Mouse (Mus musculus) urinary bladder, postnatal 36 days (tissue): Measurements from ENCODE around the gene Llgl2.

Source experiments
- DNase-seq, 2 experiments: peaks; one replicate each; pipeline ENCODE4 v3.0.0; 2022; ENCODE audit warnings: low spot score in 2 of 2, mixed read lengths in 1 of 2

Gene Llgl2

GRCm38 (mm10) chr11:115823774-115824740 lies at the start of gene Llgl2:
TSS of gene Llgl2 (plus strand) at chr11:115824049.
- DNase-seq: peak; percentile 83 to 89

GRCm38 (mm10) chr11:115774653-115775052 lies 49.2 kb upstream of the Llgl2 start:
- DNase-seq: no peak

DNA sequence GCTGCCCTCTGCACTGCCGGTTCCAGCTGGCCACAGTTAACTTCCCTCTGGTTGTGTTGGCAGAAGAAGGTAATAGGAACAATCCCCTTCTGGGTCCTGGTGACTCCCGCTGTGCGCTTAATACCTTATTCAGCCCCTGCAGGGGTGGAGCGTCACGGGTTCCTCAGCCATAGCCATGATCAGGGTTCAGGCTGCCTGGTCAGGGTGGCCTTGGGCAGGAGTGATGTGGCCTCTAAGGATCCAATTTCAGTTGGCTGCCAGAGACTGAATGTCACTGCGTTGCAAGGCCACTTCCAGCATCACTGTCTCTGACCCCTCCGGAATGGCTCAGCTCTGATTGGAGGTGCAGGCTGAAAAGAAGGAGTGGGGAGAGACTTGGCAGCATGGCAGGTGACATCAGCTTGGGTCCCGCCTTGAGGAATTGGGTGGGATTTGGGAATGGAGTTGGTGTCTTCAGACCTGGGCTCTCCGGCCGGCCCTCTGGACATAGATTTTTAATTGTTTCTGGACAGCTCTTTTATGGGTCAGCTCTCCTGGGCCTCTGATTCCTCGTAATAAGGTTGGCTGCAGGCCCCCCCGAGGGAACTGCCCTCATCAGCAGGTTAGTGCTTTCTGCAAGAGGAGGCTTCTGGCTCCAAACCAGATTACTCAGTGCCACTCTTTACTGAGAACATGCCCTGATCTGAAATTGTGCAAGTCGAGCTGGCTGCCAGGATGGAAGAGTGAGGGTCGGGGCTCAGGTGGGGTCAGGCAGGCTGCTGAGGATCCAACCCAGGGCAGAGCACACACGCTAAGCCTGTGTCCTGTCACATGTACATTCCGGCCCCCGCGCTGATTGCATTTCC lies 47.8 kb upstream of the Llgl2 start:
- DNase-seq: no peak

- no peak for DNase-seq
These were observed 46.9 kb upstream of the Llgl2 start for GRCm38 (mm10) chr11:115776954-115777353.

- DNase-seq: peak; percentile 85 to 86
These were observed 46.1 kb upstream of the Llgl2 start for GRCm38 (mm10) chr11:115777487-115778335.

DNA sequence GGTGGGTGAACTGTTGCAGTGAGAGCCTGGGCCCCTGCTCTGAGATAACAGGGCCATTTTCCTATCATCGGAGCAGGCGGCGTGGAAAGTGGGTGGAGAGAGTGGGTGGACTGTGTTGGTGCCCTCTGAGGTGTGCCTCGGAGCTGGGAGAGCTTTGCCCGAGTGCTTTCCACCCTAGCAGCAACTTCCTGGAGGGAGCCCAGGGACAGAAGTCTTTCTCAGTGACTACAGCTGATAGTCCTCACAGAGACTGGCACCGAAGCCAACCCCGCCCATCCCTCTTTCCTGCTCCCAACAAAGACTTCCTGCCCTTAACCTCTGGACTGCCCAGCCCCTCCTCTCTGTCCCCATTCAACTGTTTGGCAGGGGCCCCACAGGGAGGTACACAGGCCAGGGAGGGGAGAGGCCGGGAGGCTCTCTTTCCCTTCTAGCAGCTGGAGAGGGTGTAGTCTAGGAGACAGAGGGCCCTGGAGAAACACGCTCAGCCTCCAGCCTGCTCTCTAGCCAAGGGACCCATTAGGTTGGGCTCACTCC lies 44.7 kb upstream of the Llgl2 start:
- DNase-seq: peak; percentile 74 to 88

DNA sequence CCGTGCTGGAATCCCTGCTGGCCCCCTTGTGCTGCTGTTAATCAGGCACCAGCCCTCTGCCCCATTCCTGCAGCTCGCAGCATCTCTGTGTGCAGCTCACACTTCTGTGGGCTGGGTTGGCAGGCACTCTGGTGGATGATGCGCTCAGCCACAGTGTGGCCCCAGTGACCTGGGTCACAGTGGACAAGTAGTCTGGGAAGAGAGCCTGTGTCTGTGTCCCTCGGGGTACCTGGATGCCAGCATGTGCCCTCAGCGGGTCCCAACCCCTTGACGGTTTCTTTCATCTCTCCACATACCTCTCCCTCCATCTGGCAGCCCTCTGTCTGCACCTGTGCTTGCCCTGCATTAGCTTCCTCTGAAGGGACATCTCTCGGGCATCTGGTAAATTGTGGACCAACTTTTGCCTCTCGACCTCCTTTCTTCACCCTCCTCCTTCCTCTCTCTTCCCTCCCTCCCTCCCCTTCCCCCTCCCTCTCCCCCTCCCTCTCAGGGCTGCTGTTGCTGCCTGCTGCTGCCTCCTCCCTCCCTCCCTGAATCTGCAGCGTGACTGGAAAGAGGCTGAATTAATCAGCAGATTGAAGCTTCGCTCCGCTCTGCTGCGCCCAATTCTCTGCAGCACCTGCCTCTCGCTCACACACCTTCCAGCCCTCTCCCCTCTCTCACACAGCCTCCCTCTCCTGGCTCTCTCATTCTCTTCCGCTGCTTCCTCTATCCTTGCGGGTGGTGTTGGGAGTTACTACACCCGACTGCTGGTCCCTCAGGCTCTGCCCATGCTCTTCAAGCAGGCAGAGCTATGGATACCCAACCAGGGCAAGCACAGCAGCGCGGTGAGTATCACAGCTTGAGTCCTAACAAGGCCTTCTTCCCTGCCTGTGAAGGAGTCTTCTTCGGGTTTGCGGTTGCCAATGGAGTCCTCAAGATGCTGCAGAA lies 43.4 kb upstream of the Llgl2 start:
- no peak for DNase-seq

DNA sequence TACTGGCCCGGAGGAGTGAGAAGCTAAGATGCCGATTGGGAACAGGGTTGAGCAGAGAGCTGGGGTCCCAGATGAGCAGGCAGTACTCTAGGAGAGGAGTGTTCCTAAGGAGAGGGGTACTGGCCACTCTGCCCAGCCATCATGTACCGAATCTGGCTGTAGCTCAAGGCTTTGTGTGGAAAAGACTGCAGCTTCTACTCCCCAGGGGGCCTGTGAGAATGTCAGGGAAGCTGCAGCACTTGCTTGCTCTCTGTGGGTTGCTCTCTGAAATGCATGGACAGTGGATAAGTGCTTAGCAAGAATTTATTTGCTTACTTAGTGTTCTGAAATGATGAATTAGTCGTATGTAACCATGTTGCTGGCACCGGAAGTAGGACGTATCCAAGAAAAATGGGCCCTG lies 37.4 kb upstream of the Llgl2 start:
- DNase-seq: no peak

- no peak for DNase-seq
These were observed 34.1 kb upstream of the Llgl2 start for GRCm38 (mm10) chr11:115789787-115790186.

GRCm38 (mm10) chr11:115791919-115792318 lies 31.9 kb upstream of the Llgl2 start:
- no peak for DNase-seq

- DNase-seq: no peak
These were observed 31.5 kb upstream of the Llgl2 start for GRCm38 (mm10) chr11:115792353-115792752.

GRCm38 (mm10) chr11:115796898-115797297 lies 27.0 kb upstream of the Llgl2 start:
- DNase-seq: no peak

DNA sequence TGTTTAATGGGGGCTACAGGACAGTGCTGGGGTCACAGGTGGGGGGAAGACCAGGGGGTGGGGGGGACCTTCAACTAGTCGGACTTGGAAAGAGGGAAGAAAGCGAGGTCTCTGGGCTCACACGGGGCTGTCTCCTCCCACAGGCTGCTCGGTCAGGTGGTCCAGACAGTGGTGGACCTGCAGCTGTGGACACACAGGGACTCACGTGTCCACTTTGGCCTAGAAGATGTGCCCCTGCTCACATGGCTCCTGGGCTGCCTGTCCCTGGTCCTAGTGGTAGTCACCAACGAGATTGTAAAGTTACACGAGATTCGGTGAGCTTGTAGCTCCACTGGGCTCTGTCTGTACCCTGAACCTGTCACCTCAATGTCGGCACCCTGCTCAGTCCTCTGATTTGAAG lies 26.2 kb upstream of the Llgl2 start:
- DNase-seq: no peak

- DNase-seq: no peak
These were observed 22.9 kb upstream of the Llgl2 start for GRCm38 (mm10) chr11:115800981-115801380.

DNA sequence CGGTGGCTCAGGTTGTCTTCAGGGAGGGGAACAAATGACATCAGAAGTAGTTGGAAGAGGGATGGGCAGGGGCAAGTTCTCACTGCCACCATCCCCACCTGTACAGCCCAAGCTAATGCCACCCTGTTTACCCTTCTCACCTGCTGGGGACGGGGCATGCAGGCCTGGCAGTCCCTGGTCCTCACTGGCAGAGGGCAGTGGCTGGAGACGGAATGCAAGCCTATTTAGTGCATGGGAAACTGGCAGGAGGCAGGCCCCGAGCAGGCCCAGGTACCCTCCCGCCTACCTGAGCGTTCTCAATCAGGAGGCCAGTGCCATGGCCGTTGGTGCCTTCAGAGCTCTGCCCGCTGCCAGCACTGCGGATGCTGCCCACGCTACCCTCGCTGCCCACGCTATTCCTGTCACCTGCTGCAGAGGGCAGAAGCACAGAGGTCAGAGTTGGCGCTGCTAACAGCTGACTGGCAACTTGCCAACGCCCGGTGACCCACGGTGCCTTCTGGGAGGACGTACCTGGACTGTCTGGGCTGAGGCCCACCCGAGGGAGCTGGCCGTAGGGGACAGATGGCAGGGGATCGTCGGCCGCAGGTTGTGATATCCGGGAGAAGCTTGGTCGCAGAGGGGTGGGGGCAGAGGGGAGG lies 20.7 kb upstream of the Llgl2 start:
- no peak for DNase-seq

DNA sequence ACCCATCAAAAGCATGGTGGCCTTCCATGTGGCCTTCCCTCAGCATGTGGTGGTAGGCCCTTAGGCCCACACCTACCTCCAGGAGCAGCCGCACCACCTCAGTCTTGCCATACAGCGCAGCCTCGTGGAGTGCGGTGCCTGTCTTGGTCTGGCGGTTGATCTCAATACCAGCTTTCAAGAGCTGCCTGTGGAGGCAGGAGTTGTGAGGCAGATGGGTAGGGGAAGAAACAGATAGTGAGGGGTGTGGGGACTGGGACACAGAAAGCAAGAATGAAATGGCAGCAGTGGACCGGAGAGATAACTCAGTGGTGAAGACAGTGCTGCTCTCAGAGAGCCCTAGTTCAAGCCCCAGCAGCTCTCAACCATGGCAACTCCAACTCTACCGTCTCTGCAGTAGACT lies 18.8 kb upstream of the Llgl2 start:
- no peak for DNase-seq

GRCm38 (mm10) chr11:115806154-115806553 lies 17.7 kb upstream of the Llgl2 start:
- DNase-seq: no peak

DNA sequence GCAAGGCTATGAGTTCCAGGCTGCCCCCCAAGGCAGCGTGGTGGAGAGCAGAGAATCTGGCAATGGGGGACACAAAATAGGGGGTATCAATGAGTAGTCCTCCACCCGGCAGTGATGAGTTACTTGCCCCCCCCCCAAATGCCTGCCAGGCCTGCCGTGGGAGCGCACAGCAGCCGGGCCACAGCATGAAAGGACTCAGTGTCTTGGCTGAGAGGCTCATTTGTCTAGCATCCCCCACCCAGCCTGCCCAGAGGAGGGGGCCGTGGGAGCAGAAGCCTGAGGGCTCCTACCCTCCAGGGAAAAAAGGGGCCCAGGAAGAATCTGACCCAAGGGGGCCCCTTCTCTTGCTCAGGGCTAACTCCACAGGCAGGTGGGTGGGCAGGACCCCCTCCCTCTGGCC lies 16.5 kb upstream of the Llgl2 start:
- no peak for DNase-seq

DNA sequence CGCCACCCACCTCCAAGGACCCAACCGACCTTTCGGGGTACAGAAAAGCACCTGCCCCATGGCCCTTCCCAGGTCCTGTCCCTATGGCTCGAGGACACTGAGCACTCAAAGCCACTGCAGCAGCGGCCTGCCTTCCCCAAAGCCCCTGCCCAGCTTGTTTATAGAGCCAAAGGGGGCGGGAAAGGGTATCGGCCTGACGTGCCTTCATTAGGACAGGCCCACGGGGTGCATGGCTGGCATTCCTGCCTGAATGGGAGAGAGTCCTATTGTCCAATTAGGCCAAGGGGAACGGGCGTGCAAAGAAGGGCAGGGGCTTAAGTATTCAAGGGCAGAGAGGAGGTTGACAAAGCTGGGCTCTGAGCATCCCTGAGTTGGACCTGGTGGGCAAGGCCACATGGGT lies 15.9 kb upstream of the Llgl2 start:
- DNase-seq: no peak
